Mouse (Mus musculus) ovary, adult 18-20 months (tissue): ENCODE measurements around the gene Enpp1.

Experiments
- DNase-seq: peaks from one replicate; pipeline ENCODE4 v3.0.0; 2022; ENCODE audit warnings: low spot score, mixed read lengths

Gene Enpp1

GRCm38 (mm10) chr10:24710361-24710760 lies 1.6 kb downstream of the Enpp1 start:
- no peak for DNase-seq

- no peak for DNase-seq
Observed at GRCm38 (mm10) chr10:24707745-24708144, 4.2 kb downstream of the Enpp1 start.

- DNase-seq = no peak
Observed at GRCm38 (mm10) chr10:24706431-24707140, 5.4 kb downstream of the Enpp1 start.

GRCm38 (mm10) chr10:24702698-24703097 lies 9.3 kb downstream of the Enpp1 start:
- no peak for DNase-seq

- no peak for DNase-seq
Observed at GRCm38 (mm10) chr10:24698131-24698775, 13.7 kb downstream of the Enpp1 start.

- DNase-seq = no peak
Observed at GRCm38 (mm10) chr10:24696761-24697160, 15.2 kb downstream of the Enpp1 start.

GRCm38 (mm10) chr10:24695786-24696185 lies 16.2 kb downstream of the Enpp1 start:
- no peak for DNase-seq

GRCm38 (mm10) chr10:24682518-24683104 lies 29.3 kb downstream of the Enpp1 start:
- DNase-seq = peak; percentile 19

- DNase-seq = no peak
Observed at GRCm38 (mm10) chr10:24677681-24678080, 34.3 kb downstream of the Enpp1 start.

GRCm38 (mm10) chr10:24674261-24674660 lies 37.7 kb downstream of the Enpp1 start:
- no peak for DNase-seq

- no peak for DNase-seq
Observed at GRCm38 (mm10) chr10:24672948-24673347, 39.0 kb downstream of the Enpp1 start.

- DNase-seq = no peak
Observed at GRCm38 (mm10) chr10:24670548-24670947, 41.4 kb downstream of the Enpp1 start.

GRCm38 (mm10) chr10:24650990-24651569 lies 60.9 kb downstream of the Enpp1 start:
- DNase-seq = no peak

GRCm38 (mm10) chr10:24647996-24648738 lies 63.8 kb downstream of the Enpp1 start:
- DNase-seq = no peak

GRCm38 (mm10) chr10:24645169-24645568 lies 66.8 kb downstream of the Enpp1 start:
- no peak for DNase-seq

- no peak for DNase-seq
Observed at GRCm38 (mm10) chr10:24642796-24643580, 69.0 kb downstream of the Enpp1 start.

- no peak for DNase-seq
Observed at GRCm38 (mm10) chr10:24641416-24642140, 70.4 kb downstream of the Enpp1 start.

- DNase-seq = no peak
Observed at GRCm38 (mm10) chr10:24640186-24640875, 71.6 kb downstream of the Enpp1 start.

- no peak for DNase-seq
Observed at GRCm38 (mm10) chr10:24639596-24639995, 72.4 kb downstream of the Enpp1 start.
